Mouse (Mus musculus) lung, postnatal 14 days (tissue): ENCODE results near the gene Tfr2.

Source experiments
- DNase-seq: peaks from one replicate; pipeline ENCODE4 v3.0.0; 2021

The Tfr2 gene

DNA sequence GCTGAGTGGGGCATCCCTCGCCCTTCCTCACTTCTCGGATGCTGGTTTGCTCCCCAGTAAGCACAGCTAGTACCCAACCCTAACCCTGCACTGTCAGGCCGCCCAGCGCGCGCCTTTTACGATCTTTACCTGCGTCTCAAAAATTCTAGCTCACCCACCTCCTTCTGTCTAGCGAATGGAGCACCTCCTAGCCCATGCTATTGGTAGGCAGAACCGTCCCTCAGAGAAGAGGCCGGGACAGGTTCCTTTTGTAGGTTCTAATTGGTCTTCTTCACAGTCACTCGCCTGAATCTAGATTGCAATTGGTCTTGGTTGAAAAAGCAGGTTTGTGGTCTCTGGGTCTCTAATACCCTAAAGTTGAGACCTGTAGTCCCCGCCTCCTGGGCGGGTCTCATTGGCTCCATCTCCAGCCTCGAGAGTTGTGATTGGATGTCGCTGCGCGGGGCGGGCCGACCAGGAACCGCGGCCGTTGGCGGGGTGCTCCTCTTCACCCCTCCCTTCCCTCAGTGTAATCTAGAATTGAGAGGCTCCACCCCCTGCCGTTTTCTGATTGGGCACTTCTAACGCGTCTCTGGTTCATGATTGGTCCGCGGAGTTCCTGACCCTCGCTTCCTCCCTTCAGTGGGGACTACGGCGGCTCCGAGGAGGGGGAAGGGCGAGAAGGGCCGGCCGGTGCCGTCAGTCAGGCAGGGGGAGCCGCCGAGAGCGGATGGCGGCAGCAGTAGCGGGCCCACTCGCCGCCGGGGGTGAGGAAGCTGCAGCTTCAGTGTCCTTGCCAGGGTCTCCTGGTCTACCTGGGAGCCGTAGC is 59.1 kb downstream of the Tfr2 start, which contains the start of the genes Fbxo24, Lrch4 and Gm20605:
Gene Fbxo24, minus strand, starts transcription at position 505 of the 808 bp plus-strand sequence.
Gene Lrch4, plus strand, starts transcription at position 624 of the 808 bp plus-strand sequence.
Gene Gm20605, plus strand, starts transcription at position 678 of the 808 bp plus-strand sequence.
- DNase-seq, result peak; percentile 97

DNA sequence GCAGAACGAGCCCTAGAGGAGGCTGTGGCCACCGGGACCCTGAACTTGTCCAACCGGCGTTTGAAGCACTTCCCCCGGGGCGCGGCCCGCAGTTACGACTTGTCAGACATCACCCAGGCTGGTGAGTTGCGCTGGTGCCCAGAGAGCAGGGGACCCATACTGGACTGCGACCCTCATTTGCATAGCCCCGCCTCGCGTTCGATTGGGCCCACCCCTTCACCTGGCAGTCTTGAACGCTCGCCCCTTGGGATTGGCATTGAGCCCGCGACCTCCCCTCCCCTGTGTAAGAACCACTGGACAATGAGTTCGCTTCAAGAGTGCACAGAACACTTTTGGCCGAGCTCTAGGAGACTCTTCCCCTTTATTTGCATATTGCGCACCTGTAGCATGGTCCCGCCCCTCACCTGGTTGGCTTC is 59.7 kb downstream of the Tfr2 start:
- DNase-seq, result peak; percentile 74

- peak; percentile 62 for DNase-seq
Observed at GRCm38 (mm10) chr5:137629906-137630545, 60.4 kb downstream of the Tfr2 start.

DNA sequence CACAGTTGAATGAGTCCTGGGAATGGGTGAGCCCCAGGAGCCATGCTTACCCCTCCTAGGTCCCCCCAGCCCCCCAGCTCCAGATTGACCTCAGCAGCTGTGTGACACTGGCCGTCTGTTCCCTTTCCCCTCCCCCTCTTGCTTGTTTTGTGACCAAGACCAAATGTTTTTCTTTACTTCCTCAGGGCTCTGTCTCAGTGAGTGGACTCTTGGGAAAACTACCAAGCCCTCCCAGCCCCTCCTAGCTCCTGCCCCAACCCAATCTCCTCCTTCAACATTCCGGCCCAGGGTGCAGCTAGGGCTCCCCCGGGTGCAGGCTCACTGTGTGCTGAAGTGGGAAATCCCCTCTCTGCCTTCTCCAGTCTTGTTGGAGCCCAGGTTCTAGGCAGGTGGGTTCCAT is 61.0 kb downstream of the Tfr2 start:
- peak; percentile 65 for DNase-seq

DNA sequence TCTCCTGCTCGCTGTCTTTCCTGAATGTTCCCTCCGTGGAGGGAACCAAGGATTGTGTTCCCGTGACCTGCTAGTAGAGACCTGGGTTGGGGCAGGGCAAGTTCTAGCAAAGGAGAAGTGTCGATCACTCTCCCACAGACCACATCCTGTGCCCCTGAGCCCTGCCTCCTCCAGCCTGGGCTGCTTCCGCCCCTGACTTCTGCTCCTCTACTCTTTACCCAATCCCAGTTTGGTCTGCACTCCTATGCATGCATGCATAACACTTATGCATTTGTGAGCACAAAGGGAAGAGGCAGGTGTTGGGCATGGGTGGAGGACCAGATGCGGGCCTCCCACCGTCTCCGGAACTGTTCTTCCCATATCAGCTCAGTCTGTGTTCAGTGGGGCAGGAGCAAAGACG is 61.5 kb downstream of the Tfr2 start:
- peak; percentile 53 for DNase-seq

- DNase-seq, result no peak
Observed at GRCm38 (mm10) chr5:137631591-137631990, 62.0 kb downstream of the Tfr2 start.

- peak; percentile 77 for DNase-seq
Observed at GRCm38 (mm10) chr5:137633397-137634084, 63.9 kb downstream of the Tfr2 start.
